Mouse (Mus musculus): Measurements from ENCODE around the gene Xrra1.

DNA sequence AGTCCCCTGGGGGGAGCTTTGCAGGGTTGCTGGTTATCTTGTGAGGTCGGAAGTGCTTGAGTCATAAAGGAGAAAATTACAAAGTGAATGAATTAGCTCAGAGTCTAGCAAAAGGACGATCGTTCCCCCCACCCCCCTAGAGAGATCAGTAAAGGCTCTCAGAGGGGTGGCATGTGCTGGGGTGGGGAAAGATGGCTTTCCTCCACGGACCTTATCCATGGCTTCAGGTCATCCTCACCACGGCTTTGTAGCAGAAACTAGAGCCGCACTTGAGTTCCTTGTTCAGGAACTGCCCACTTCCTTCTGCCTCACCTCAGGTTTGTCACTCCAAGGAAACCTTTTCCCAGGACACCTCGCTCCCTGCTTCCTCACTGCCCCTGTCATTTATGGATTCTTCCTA is 4.4 kb downstream of the Xrra1 start, which contains the start of gene Spcs2:
- TF ChIP-seq GATA1 (IDR thresholded peaks at IDR 0.05; ENCODE audit: low read length) (no peak), TAL1 (IDR thresholded peaks at IDR 0.05; ENCODE audit: low read length) (no peak)
